In the genomic region with DNA sequence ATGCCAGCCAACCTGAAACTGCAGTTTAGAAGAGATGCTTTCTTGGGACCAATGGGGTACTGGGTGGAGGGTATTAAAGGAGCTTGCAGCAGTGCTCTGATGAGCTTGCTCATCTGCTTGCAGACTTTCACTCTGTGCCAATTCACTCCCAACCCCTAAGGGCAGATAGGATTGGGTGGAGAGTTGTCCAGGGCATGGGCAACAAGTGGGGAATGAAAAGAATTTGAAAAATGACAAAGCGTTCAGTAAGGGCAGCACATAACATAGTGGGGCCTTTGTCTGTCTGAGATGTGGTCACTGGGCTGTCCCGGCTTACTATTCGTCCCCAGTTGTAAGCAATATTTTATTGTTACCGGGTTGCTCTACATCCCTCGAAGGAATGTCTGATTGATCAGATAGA, we compare ENCODE assay signal across 18 mouse cellular contexts.
DNase-seq lines count a peak whose midpoint lies in the region; ATAC-seq lines count a peak whose summit lies in the region.
"Had no signal": no experiment of that assay in that cellular context is flagged by ENCODE, and none has a peak within 500 bp of the region (broad histone marks: within the 10 kb centered on the region; RNA-seq: fewer than 3 reads in every experiment).

No protein-coding gene starts in this region.

- no peaks in the 10 kb centered on the region for H3K36me3 ChIP-seq in kidney, embryonic 16.5 days (ENCODE audit: insufficient read depth, low read length)
- H3K36me3 ChIP-seq in embryonic facial prominence, embryonic 14.5 days (ENCODE audit: control insufficient read depth, insufficient read depth, low read length) = no peaks in the 10 kb centered on the region
- H3K36me3 ChIP-seq in intestine, embryonic 16.5 days (ENCODE audit: control insufficient read depth, insufficient read depth, low read length) = no peaks in the 10 kb centered on the region
- H3K36me3 ChIP-seq: embryonic facial prominence, embryonic 13.5 days; kidney, embryonic 15.5 days; limb, embryonic 15.5 days had no signal

- H3K27ac ChIP-seq in kidney, embryonic 16.5 days (ENCODE audit: low read length) = no peak overlapping the region
- no peak overlapping the region for H3K27ac ChIP-seq in embryonic facial prominence, embryonic 14.5 days (replicated peaks; ENCODE audit: low read depth, low read length)
- H3K27ac ChIP-seq in intestine, embryonic 16.5 days (ENCODE audit: low read length) = no peak overlapping the region
- H3K27ac ChIP-seq: embryonic facial prominence, embryonic 13.5 days; kidney, embryonic 15.5 days; limb, embryonic 15.5 days had no signal

- ATAC-seq in kidney, embryonic 16.5 days (ENCODE audit: low FRiP score, low TSS enrichment) = peak; percentile 31; the same call in 1 of the 2 replicates
- ATAC-seq in embryonic facial prominence, embryonic 14.5 days (ENCODE audit: low read depth) = peak; percentile 22; the same call in 1 of the 2 replicates
- ATAC-seq in intestine, embryonic 16.5 days = no peak
- ATAC-seq: activated CD4-positive, CD25-positive, alpha-beta regulatory T cell, adult 4 months; inflammation-experienced regulatory T-cells, adult 6 months; liver, postnatal 0 days had no signal

- H3K9ac ChIP-seq in kidney, embryonic 16.5 days (replicated peaks; ENCODE audit: low read length) = no peak overlapping the region
- H3K9ac ChIP-seq in embryonic facial prominence, embryonic 14.5 days (ENCODE audit: low read depth, low read length) = no peak overlapping the region
- no peak overlapping the region for H3K9ac ChIP-seq in intestine, embryonic 16.5 days (ENCODE audit: low read depth, low read length)
- H3K9ac ChIP-seq: embryonic facial prominence, embryonic 13.5 days; kidney, embryonic 15.5 days; limb, embryonic 15.5 days; liver, postnatal 0 days had no signal

- H3K4me1 ChIP-seq in kidney, embryonic 16.5 days (ENCODE audit: insufficient read depth, low read length) = 0 out of 2 replicates have a peak, but pooled peaks cover 2% of the 10 kb centered on the region
- no peaks in the 10 kb centered on the region for H3K4me1 ChIP-seq in embryonic facial prominence, embryonic 14.5 days (ENCODE audit: control insufficient read depth, insufficient read depth, low read length)
- no peaks in the 10 kb centered on the region for H3K4me1 ChIP-seq in intestine, embryonic 16.5 days (ENCODE audit: control insufficient read depth, insufficient read depth, low read length)
- H3K4me1 ChIP-seq: limb, embryonic 15.5 days had no signal

- no peaks in the 10 kb centered on the region for H3K27me3 ChIP-seq in kidney, embryonic 16.5 days (ENCODE audit: insufficient read depth, low read length)
- no peaks in the 10 kb centered on the region for H3K27me3 ChIP-seq in embryonic facial prominence, embryonic 14.5 days (replicated peaks; ENCODE audit: control insufficient read depth, insufficient read depth, low read length)
- H3K27me3 ChIP-seq in intestine, embryonic 16.5 days (replicated peaks; ENCODE audit: control insufficient read depth, insufficient read depth, low read length) = no peaks in the 10 kb centered on the region
- H3K27me3 ChIP-seq: embryonic facial prominence, embryonic 13.5 days; kidney, embryonic 15.5 days; limb, embryonic 15.5 days had no signal

- 64% methylated on average over 5 of the region's 5 CpGs for WGBS in kidney, embryonic 16.5 days
- 26% methylated on average over 5 of the region's 5 CpGs for WGBS in embryonic facial prominence, embryonic 14.5 days
- 57% methylated on average over 5 of the region's 5 CpGs for WGBS in intestine, embryonic 16.5 days

- DNase-seq in kidney, postnatal 25 days = no peak
- peak; percentile 68 for DNase-seq in 3134 (ENCODE audit: extremely low read depth, insufficient read length, low spot score)
- peak; percentile 95 for DNase-seq in Muller cell, postnatal 12 days (ENCODE audit: inconsistent ontology term)
- DNase-seq in embryonic facial prominence, embryonic 14.5 days (ENCODE audit: low spot score) = no peak
- no peak for DNase-seq in spleen, postnatal 4 days (ENCODE audit: low spot score in 2 of 2)
- DNase-seq: adrenal gland, postnatal 25 days; cerebellum, postnatal 10 days; heart, postnatal 10 days; liver, postnatal 0 days; lung, postnatal 4 days; right cerebral cortex, postnatal 25 days had no signal

- H3K9me3 ChIP-seq in kidney, embryonic 16.5 days (ENCODE audit: low read length) = no peaks in the 10 kb centered on the region
- no peaks in the 10 kb centered on the region for H3K9me3 ChIP-seq in embryonic facial prominence, embryonic 14.5 days (ENCODE audit: control insufficient read depth, low read length)
- no peaks in the 10 kb centered on the region for H3K9me3 ChIP-seq in intestine, embryonic 16.5 days (ENCODE audit: control insufficient read depth, low read length)
- H3K9me3 ChIP-seq: embryonic facial prominence, embryonic 13.5 days; kidney, embryonic 15.5 days; limb, embryonic 15.5 days had no signal

- H3K4me3 ChIP-seq in kidney, embryonic 16.5 days (ENCODE audit: low read length) = no peak overlapping the region
- H3K4me3 ChIP-seq in embryonic facial prominence, embryonic 14.5 days (ENCODE audit: low read depth, low read length) = no peak overlapping the region
- no peak overlapping the region for H3K4me3 ChIP-seq in intestine, embryonic 16.5 days (ENCODE audit: low read length)
- H3K4me3 ChIP-seq: embryonic facial prominence, embryonic 13.5 days; kidney, embryonic 15.5 days; limb, embryonic 15.5 days had no signal

- no peak overlapping the region for H3K4me2 ChIP-seq in kidney, embryonic 16.5 days (replicated peaks; ENCODE audit: low read depth, low read length)
- no peak overlapping the region for H3K4me2 ChIP-seq in embryonic facial prominence, embryonic 14.5 days (ENCODE audit: low read depth, low read length)
- no peak overlapping the region for H3K4me2 ChIP-seq in intestine, embryonic 16.5 days (ENCODE audit: low read depth, low read length)
- H3K4me2 ChIP-seq: embryonic facial prominence, embryonic 13.5 days; kidney, embryonic 15.5 days; limb, embryonic 15.5 days had no signal

Comparison
In these comparisons a context has a peak if more than half of its experiments do, and no peak if none do; other contexts are left out.
1. DNase-seq: peak in 3134 (single experiment) and Muller cell, postnatal 12 days (single experiment); none in kidney, postnatal 25 days (0 of 2), embryonic facial prominence, embryonic 14.5 days (single experiment) and spleen, postnatal 4 days (0 of 2).